Mouse (Mus musculus) heart, postnatal 0 days (tissue): Measurements from ENCODE around the gene Nedd4. TPM values are rescaled to one million over a fixed set of nuclear protein-coding genes. Genes with fewer than 3 reads are reported as not detected.

Source experiments
- ATAC-seq: fragments of 200-750 bp; cut with Nextera tagmentation; 2 replicates; pipeline ENCODE4 v1.8.0; 2017; ENCODE audit warnings: low read depth, moderate number of reproducible peaks, moderate library complexity; ENCODE audit not compliant: insufficient read depth
- DNase-seq: peaks from one replicate; pipeline ENCODE4 v3.0.0-alpha.2; 2016; ENCODE audit warnings: low spot score
- H3K27ac ChIP-seq: fragments of 300-500 bp; sonication (generic); 2 replicates; pipeline ENCODE4 v1.5.1; 2014; ENCODE audit warnings: low read depth, mild to moderate bottlenecking
- H3K27me3 ChIP-seq: fragments of 300-500 bp; sonication (generic); 2 replicates; pipeline ENCODE4 v1.6.1; 2014; ENCODE audit warnings: low read length, mixed read lengths; ENCODE audit not compliant: control insufficient read depth, insufficient read depth
- H3K36me3 ChIP-seq: fragments of 300-500 bp; sonication (generic); replicated peaks from 2 replicates; pipeline ENCODE4 v1.6.1; 2014; ENCODE audit warnings: low read length, mixed read lengths; ENCODE audit not compliant: control insufficient read depth, insufficient read depth
- H3K4me1 ChIP-seq: fragments of 300-500 bp; sonication (generic); 2 replicates; pipeline ENCODE4 v1.6.1; 2014; ENCODE audit warnings: antibody characterized with exemption; ENCODE audit not compliant: control insufficient read depth, insufficient read depth
- H3K4me2 ChIP-seq: fragments of 300-500 bp; sonication (generic); 2 replicates; pipeline ENCODE4 v1.6.1; 2014; ENCODE audit warnings: low read depth, mild to moderate bottlenecking, low read length, moderate library complexity
- H3K4me3 ChIP-seq: fragments of 300-500 bp; sonication (generic); 2 replicates; pipeline ENCODE4 v1.5.1; 2014; ENCODE audit warnings: low read depth, low read length
- H3K9ac ChIP-seq: fragments of 300-500 bp; sonication (generic); replicated peaks from 2 replicates; pipeline ENCODE4 v1.6.1; 2014; ENCODE audit warnings: low read depth, low read length, mixed read lengths
- H3K9me3 ChIP-seq: fragments of 300-500 bp; sonication (generic); replicated peaks from 2 replicates; pipeline ENCODE4 v1.6.1; 2016; ENCODE audit warnings: low read length; ENCODE audit not compliant: control insufficient read depth
- CTCF ChIP-seq: IDR thresholded peaks from 2 replicates; pipeline ENCODE4 v1.5.1; 2016; ENCODE audit warnings: antibody characterized with exemption, control low read depth, low read depth
- EP300 ChIP-seq: IDR thresholded peaks from 2 replicates; pipeline ENCODE4 v1.6.1; 2016; ENCODE audit warnings: antibody characterized with exemption, low read depth
- WGBS: fragments of 180-500 bp; shearing (Covaris S2); extraction: QIAGEN DNeasy Blood & Tissue Kit; methylation state at CpG from one replicate; pipeline ENCODE4 v1.1.7; 2014; 5-methylcytosine and 5-hydroxymethylcytosine counted together
- polyA plus RNA-seq: library from polyadenylated mRNA; unstranded; fragments of >200 nt; fragmentation: Nextera tagmentation; extraction: Ambion mirVana; gene quantifications from 2 replicates; pipeline ENCODE4 v1.2.1, GENCODE M21; 2015
- total RNA-seq: library from RNA; depleted of rRNA; stranded (reverse); fragments of >200 nt; gene quantifications from 2 replicates; pipeline ENCODE4 v1.2.3, GENCODE M21; 2014; ENCODE audit warnings: low replicate concordance

The Nedd4 gene
- total and polyA plus RNA-seq, 2 experiments from 2014 or later = 303 to 444 TPM

- TF ChIP-seq CTCF (no peak), EP300 (no peak)
- no peak overlapping the region for H3K27ac ChIP-seq
- H3K9me3 ChIP-seq = no peaks in the 10 kb centered on the region
- H3K4me1 ChIP-seq = no peaks in the 10 kb centered on the region
- no peak overlapping the region for H3K9ac ChIP-seq
- no peak overlapping the region for H3K4me3 ChIP-seq
- H3K36me3 ChIP-seq = peaks cover 17% of the 10 kb centered on the region
- ATAC-seq (no peak), DNase-seq (no peak)
- 39% methylated on average over 9 of the region's 9 CpGs for WGBS
- 0 out of 2 replicates have a peak overlapping the region, but pooled peaks have one; percentile 3 for H3K4me2 ChIP-seq
- no peaks in the 10 kb centered on the region for H3K27me3 ChIP-seq
These were observed 90.5 kb downstream of the Nedd4 start for GRCm38 (mm10) chr9:72752656-72753055.

GRCm38 (mm10) chr9:72753741-72754140 is 91.6 kb downstream of the Nedd4 start:
- H3K27ac ChIP-seq = no peak overlapping the region
- no peaks in the 10 kb centered on the region for H3K9me3 ChIP-seq
- H3K4me3 ChIP-seq = no peak overlapping the region
- TF ChIP-seq CTCF = no peak
- TF ChIP-seq EP300 = no peak
- DNase-seq = no peak
- H3K4me1 ChIP-seq = no peaks in the 10 kb centered on the region
- no peaks in the 10 kb centered on the region for H3K27me3 ChIP-seq
- no peak overlapping the region for H3K4me2 ChIP-seq
- no peak for ATAC-seq
- H3K36me3 ChIP-seq = peaks cover 7% of the 10 kb centered on the region
- 36% methylated on average over 7 of the region's 7 CpGs for WGBS
- no peak overlapping the region for H3K9ac ChIP-seq

GRCm38 (mm10) chr9:72757143-72757542 is 95.0 kb downstream of the Nedd4 start:
- no peak overlapping the region for H3K4me3 ChIP-seq
- WGBS = 83% methylated on average over 5 of the region's 5 CpGs
- TF ChIP-seq EP300 = no peak
- no peak for TF ChIP-seq CTCF
- H3K4me2 ChIP-seq = no peak overlapping the region
- no peaks in the 10 kb centered on the region for H3K36me3 ChIP-seq
- no peak overlapping the region for H3K9ac ChIP-seq
- ATAC-seq (no peak), DNase-seq (no peak)
- H3K4me1 ChIP-seq = no peaks in the 10 kb centered on the region
- H3K27me3 ChIP-seq = no peaks in the 10 kb centered on the region
- no peak overlapping the region for H3K27ac ChIP-seq
- H3K9me3 ChIP-seq = no peaks in the 10 kb centered on the region

- H3K4me1 ChIP-seq = 0 out of 2 replicates have a peak, but pooled peaks cover 4% of the 10 kb centered on the region
- H3K4me2 ChIP-seq = no peak overlapping the region
- DNase-seq (no peak), ATAC-seq (no peak)
- 34% methylated on average over 8 of the region's 8 CpGs for WGBS
- H3K9ac ChIP-seq = no peak overlapping the region
- H3K27ac ChIP-seq = no peak overlapping the region
- TF ChIP-seq EP300 = no peak
- no peaks in the 10 kb centered on the region for H3K36me3 ChIP-seq
- H3K4me3 ChIP-seq = no peak overlapping the region
- H3K9me3 ChIP-seq = no peaks in the 10 kb centered on the region
- H3K27me3 ChIP-seq = no peaks in the 10 kb centered on the region
These were observed 96.6 kb downstream of the Nedd4 start for GRCm38 (mm10) chr9:72758705-72759131.

- 0 out of 2 replicates have a peak, but pooled peaks cover 4% of the 10 kb centered on the region for H3K4me1 ChIP-seq
- no peaks in the 10 kb centered on the region for H3K36me3 ChIP-seq
- 13% methylated on average over 3 of the region's 3 CpGs for WGBS
- no peak overlapping the region for H3K4me2 ChIP-seq
- ATAC-seq = peak; percentile 85
- no peaks in the 10 kb centered on the region for H3K27me3 ChIP-seq
- no peaks in the 10 kb centered on the region for H3K9me3 ChIP-seq
- TF ChIP-seq EP300 (no peak), CTCF (no peak)
- peak; percentile 87 for DNase-seq
- no peak overlapping the region for H3K4me3 ChIP-seq
- H3K9ac ChIP-seq = no peak overlapping the region
- H3K27ac ChIP-seq = peak overlapping the region; percentile 69
These were observed 101.0 kb downstream of the Nedd4 start for GRCm38 (mm10) chr9:72763050-72763718.
